Mouse (Mus musculus) erythroblast, embryonic 14.5 days (primary cell): ENCODE data around the gene Cnot6. TPM values are rescaled to one million over a fixed set of nuclear protein-coding genes. Genes with fewer than 3 reads are reported as not detected.
A peak's percentile ranks its signal among the peaks of the same experiment; 100 is the strongest.

Experiments used
- H3K27me3 ChIP-seq: 2 replicates; pipeline ENCODE4 v1.6.1; 2012; ENCODE audit warnings: inconsistent platforms; ENCODE audit not compliant: control insufficient read depth
- H3K36me3 ChIP-seq: 2 replicates; pipeline ENCODE4 v1.6.1; 2012; ENCODE audit warnings: mild to moderate bottlenecking, inconsistent platforms; ENCODE audit not compliant: control insufficient read depth
- H3K4me1 ChIP-seq: 2 replicates; pipeline ENCODE4 v1.6.1; 2012; ENCODE audit warnings: inconsistent platforms; ENCODE audit not compliant: control insufficient read depth
- H3K4me3 ChIP-seq: replicated peaks from 2 replicates; pipeline ENCODE3; 2012; ENCODE audit warnings: moderate library complexity, mild to moderate bottlenecking, inconsistent platforms
- H3K9me3 ChIP-seq: 2 replicates; pipeline ENCODE4 v1.6.1; 2012; ENCODE audit warnings: low read length, inconsistent platforms, mixed read lengths; ENCODE audit not compliant: control insufficient read depth
- GATA1 ChIP-seq: IDR thresholded peaks from 2 replicates; pipeline ENCODE4 v1.6.1; 2012; ENCODE audit warnings: low read length, inconsistent platforms, mixed read lengths
- TAL1 ChIP-seq: IDR thresholded peaks from 3 replicates; pipeline ENCODE4 v1.6.1; 2012; ENCODE audit warnings: low read length, inconsistent platforms, mixed read lengths
- polyA plus RNA-seq: library from polyadenylated mRNA; stranded (reverse); fragments of >175 nt; gene quantifications from 2 replicates; pipeline ENCODE4 v1.2.3, GENCODE M21; 2012

Gene Cnot6
- polyA plus RNA-seq, result 0.94 and 0.95 TPM in 2 replicates

GRCm38 (mm10) chr11:49712555-49713335 is at the start of gene Cnot6:
Gene Cnot6 (minus strand): TSS chr11:49712723.
- peaks cover 33% of the 10 kb centered on the region for H3K36me3 ChIP-seq
- TF ChIP-seq TAL1, result no peak
- TF ChIP-seq GATA1, result no peak
- H3K9me3 ChIP-seq, result no peaks in the 10 kb centered on the region
- H3K27me3 ChIP-seq, result no peaks in the 10 kb centered on the region
- peak within 1 kb of the TSS; percentile 88 for H3K4me3 ChIP-seq
- peaks cover 49% of the 10 kb centered on the region for H3K4me1 ChIP-seq

- no peaks in the 10 kb centered on the region for H3K36me3 ChIP-seq
Measured at GRCm38 (mm10) chr11:49761130-49761529, 48.6 kb upstream of the Cnot6 start.

GRCm38 (mm10) chr11:49758096-49758495 is 45.6 kb upstream of the Cnot6 start:
- 0 out of 2 replicates have a peak, but pooled peaks cover 3% of the 10 kb centered on the region for H3K27me3 ChIP-seq
- no peaks in the 10 kb centered on the region for H3K9me3 ChIP-seq
- H3K4me1 ChIP-seq, result no peaks in the 10 kb centered on the region; the same call in 1 of the 2 replicates
- H3K4me3 ChIP-seq, result no peak overlapping the region
- TF ChIP-seq GATA1, result no peak
- no peak for TF ChIP-seq TAL1
- no peaks in the 10 kb centered on the region for H3K36me3 ChIP-seq

More at GRCm38 (mm10) chr11:49761130-49761529, 48.6 kb upstream of the Cnot6 start:
- Histone ChIP-seq H3K4me3 (no peak overlapping the region), H3K9me3 (no peaks in the 10 kb centered on the region), H3K27me3 (0 out of 2 replicates have a peak, but pooled peaks cover 3% of the 10 kb centered on the region), H3K4me1 (peaks cover 18% of the 10 kb centered on the region)
- TF ChIP-seq GATA1 (no peak), TAL1 (no peak; the same call in 2 of the 3 replicates)

GRCm38 (mm10) chr11:49754958-49755665 is 42.6 kb upstream of the Cnot6 start:
- Histone ChIP-seq H3K9me3 (no peaks in the 10 kb centered on the region), H3K27me3 (no peaks in the 10 kb centered on the region), H3K4me3 (no peak overlapping the region), H3K4me1 (no peaks in the 10 kb centered on the region; the same call in 1 of the 2 replicates), H3K36me3 (no peaks in the 10 kb centered on the region)
- TF ChIP-seq TAL1 (no peak), GATA1 (no peak)

- H3K27me3 ChIP-seq, result no peaks in the 10 kb centered on the region
- H3K4me3 ChIP-seq, result no peak overlapping the region
- peaks cover 5% of the 10 kb centered on the region for H3K9me3 ChIP-seq
- no peak for TF ChIP-seq GATA1
- no peak for TF ChIP-seq TAL1
- H3K4me1 ChIP-seq, result no peaks in the 10 kb centered on the region
- H3K36me3 ChIP-seq, result no peaks in the 10 kb centered on the region
Measured at GRCm38 (mm10) chr11:49746756-49747155, 34.2 kb upstream of the Cnot6 start.

- Histone ChIP-seq H3K9me3 (peaks cover 5% of the 10 kb centered on the region), H3K4me3 (no peak overlapping the region), H3K36me3 (no peaks in the 10 kb centered on the region), H3K4me1 (no peaks in the 10 kb centered on the region), H3K27me3 (no peaks in the 10 kb centered on the region)
- TF ChIP-seq TAL1, result no peak
- TF ChIP-seq GATA1, result no peak
Measured at GRCm38 (mm10) chr11:49745839-49746238, 33.3 kb upstream of the Cnot6 start.

GRCm38 (mm10) chr11:49744981-49745380 is 32.5 kb upstream of the Cnot6 start:
- Histone ChIP-seq H3K4me3 (no peak overlapping the region), H3K27me3 (no peaks in the 10 kb centered on the region), H3K36me3 (no peaks in the 10 kb centered on the region), H3K9me3 (peaks cover 5% of the 10 kb centered on the region), H3K4me1 (no peaks in the 10 kb centered on the region)
- no peak for TF ChIP-seq TAL1
- no peak for TF ChIP-seq GATA1

- TF ChIP-seq TAL1, result no peak
- TF ChIP-seq GATA1, result no peak
- Histone ChIP-seq H3K4me3 (no peak overlapping the region), H3K9me3 (no peaks in the 10 kb centered on the region), H3K36me3 (no peaks in the 10 kb centered on the region), H3K4me1 (no peaks in the 10 kb centered on the region), H3K27me3 (no peaks in the 10 kb centered on the region)
Measured at GRCm38 (mm10) chr11:49743634-49744033, 31.1 kb upstream of the Cnot6 start.

- TF ChIP-seq GATA1 (no peak), TAL1 (no peak)
- Histone ChIP-seq H3K4me1 (no peaks in the 10 kb centered on the region), H3K4me3 (no peak overlapping the region), H3K9me3 (no peaks in the 10 kb centered on the region), H3K36me3 (no peaks in the 10 kb centered on the region), H3K27me3 (no peaks in the 10 kb centered on the region)
Measured at GRCm38 (mm10) chr11:49742248-49742647, 29.7 kb upstream of the Cnot6 start.
